Mouse (Mus musculus) erythroblast, embryonic 14.5 days (primary cell): Measurements from ENCODE around the gene Celf2.

Source experiments
- GATA1 ChIP-seq: IDR thresholded peaks from 2 replicates; pipeline ENCODE4 v1.6.1; 2012; ENCODE audit warnings: low read length, inconsistent platforms, mixed read lengths
- TAL1 ChIP-seq: IDR thresholded peaks from 3 replicates; pipeline ENCODE4 v1.6.1; 2012; ENCODE audit warnings: low read length, inconsistent platforms, mixed read lengths

DNA sequence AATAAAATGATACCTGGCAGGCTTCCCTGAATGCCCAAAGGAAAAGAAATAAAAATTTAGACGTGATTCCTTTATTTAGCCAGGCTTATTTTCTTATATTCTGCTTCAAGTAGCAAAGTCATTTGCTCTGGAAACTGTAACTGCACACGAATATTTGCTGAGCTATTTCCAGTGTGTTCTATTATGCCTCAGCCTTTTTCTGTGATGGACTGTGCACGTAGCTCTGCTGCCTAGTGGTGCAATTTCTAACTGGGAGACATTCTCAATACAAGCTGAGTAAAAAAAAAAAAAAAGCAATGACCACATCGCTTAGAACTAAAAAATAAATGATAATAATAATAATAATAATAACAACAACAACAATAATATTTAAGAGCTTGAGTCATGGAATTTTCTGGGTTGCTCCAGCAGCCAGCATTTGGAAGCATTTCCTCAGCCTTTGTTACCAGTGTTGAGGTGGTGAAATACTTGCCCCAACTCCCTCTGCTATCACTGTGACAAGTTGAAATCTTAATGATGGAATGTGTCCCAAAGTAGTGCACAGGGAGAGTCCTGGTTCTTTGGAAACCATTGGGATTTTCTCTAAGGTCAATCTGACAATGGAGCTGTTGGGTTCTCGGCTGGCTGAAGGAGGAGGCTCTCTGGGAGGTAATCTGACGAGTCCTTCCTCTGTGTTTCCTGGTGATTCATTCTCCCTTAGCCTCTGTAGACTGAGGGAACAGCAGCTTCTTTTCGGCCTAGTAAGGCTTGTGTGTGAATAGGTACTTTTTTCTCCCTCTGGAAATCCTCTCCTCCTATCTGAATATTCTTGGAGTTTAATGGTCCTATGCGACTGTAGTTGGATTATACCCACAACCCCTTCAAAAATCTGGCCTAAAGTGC, 181.1 kb downstream of the Celf2 start:
- TF ChIP-seq GATA1, result no peak
- no peak for TF ChIP-seq TAL1
